Mouse (Mus musculus) heart, postnatal 0 days (tissue): ENCODE results near the gene Nt5dc2.

Experiments
- CTCF ChIP-seq: IDR thresholded peaks from 2 replicates; pipeline ENCODE4 v1.5.1; 2016; ENCODE audit warnings: antibody characterized with exemption, control low read depth, low read depth
- EP300 ChIP-seq: IDR thresholded peaks from 2 replicates; pipeline ENCODE4 v1.6.1; 2016; ENCODE audit warnings: antibody characterized with exemption, low read depth

GRCm38 (mm10) chr14:31139666-31140065, 8.8 kb downstream of the Nt5dc2 start:
- TF ChIP-seq EP300 (no peak), CTCF (no peak)
